Mouse (Mus musculus): ENCODE data around the gene Taf5l. TPM values are rescaled to one million over a fixed set of nuclear protein-coding genes. Genes with fewer than 3 reads are reported as not detected.

The Taf5l gene
- polyA plus RNA-seq (2014; fragmentation: Illumina TruSeq; extraction: RNeasy Lipid Tissue Mini Kit (QIAGEN cat#74804)), result 6.8 TPM

GRCm38 (mm10) chr8:124021237-124022227 lies at the start of gene Taf5l, which contains the start of gene Urb2:
Taf5l (minus strand) TSS chr8:124021397.
Urb2 (plus strand) TSS chr8:124021508.

DNA sequence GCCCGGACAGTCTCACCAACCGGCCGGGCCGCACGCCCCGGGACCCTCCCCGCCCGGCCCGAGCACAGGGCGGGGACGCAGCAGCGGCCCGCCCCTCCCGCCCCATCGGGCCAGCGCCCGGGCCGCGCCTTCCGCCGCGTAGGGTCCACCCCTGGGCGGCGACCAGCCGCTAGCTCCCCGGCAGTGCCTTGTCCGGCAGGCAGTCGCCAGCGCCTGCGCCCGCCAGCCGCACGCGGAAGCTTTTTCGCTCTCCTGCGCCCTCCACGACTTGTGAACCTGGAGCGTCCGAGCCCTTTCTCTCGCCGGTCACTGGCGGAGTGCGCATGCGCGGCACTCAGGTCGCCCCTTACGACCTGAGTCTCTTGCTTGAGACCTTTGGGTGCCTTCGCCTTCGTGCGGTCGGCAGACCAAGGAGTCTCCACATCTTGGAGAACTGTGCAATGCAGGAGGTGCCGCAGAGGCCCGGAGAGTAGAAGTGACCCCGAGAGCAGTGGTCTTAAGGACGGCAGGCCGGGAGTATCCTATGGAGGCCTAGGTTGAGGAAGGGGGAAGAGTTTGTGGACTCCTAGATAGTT lies 38.3 kb downstream of the Taf5l start, which contains the start of gene Abcb10:
Gene Abcb10 (minus strand): TSS at position 297 of the 575 bp plus-strand sequence.

GRCm38 (mm10) chr8:123948942-123949685 lies 72.1 kb downstream of the Taf5l start, which contains the start of gene Nup133:
Nup133 (minus strand) TSS chr8:123949265.

Other genes starting within 250 kb of the Taf5l start
- gene Rab4a, start 215.4 kb downstream of the Taf5l start, polyA plus RNA-seq (2014; fragmentation: Illumina TruSeq; extraction: RNeasy Lipid Tissue Mini Kit (QIAGEN cat#74804)), result 9.6 TPM
- 2.1 TPM for gene Ccsap, start 161.2 kb downstream of the Taf5l start, polyA plus RNA-seq (2014; fragmentation: Illumina TruSeq; extraction: RNeasy Lipid Tissue Mini Kit (QIAGEN cat#74804))
- not detected for gene Acta1, start 126.6 kb downstream of the Taf5l start, polyA plus RNA-seq (2014; fragmentation: Illumina TruSeq; extraction: RNeasy Lipid Tissue Mini Kit (QIAGEN cat#74804))
- gene Nup133, start 72.1 kb downstream of the Taf5l start, polyA plus RNA-seq (2014; fragmentation: Illumina TruSeq; extraction: RNeasy Lipid Tissue Mini Kit (QIAGEN cat#74804)), result 8.3 TPM
- 8.7 TPM for gene Abcb10, start 38.3 kb downstream of the Taf5l start, polyA plus RNA-seq (2014; fragmentation: Illumina TruSeq; extraction: RNeasy Lipid Tissue Mini Kit (QIAGEN cat#74804))
- 7.8 TPM for gene Urb2, start 111 bp upstream of the Taf5l start, polyA plus RNA-seq (2014; fragmentation: Illumina TruSeq; extraction: RNeasy Lipid Tissue Mini Kit (QIAGEN cat#74804))
- gene Galnt2, start 210.0 kb upstream of the Taf5l start, polyA plus RNA-seq (2014; fragmentation: Illumina TruSeq; extraction: RNeasy Lipid Tissue Mini Kit (QIAGEN cat#74804)), result 13.6 TPM

Measured in ovary, adult 10 weeks (tissue).